Comparison of ENCODE assay signal across 24 mouse cellular contexts in the genomic region with DNA sequence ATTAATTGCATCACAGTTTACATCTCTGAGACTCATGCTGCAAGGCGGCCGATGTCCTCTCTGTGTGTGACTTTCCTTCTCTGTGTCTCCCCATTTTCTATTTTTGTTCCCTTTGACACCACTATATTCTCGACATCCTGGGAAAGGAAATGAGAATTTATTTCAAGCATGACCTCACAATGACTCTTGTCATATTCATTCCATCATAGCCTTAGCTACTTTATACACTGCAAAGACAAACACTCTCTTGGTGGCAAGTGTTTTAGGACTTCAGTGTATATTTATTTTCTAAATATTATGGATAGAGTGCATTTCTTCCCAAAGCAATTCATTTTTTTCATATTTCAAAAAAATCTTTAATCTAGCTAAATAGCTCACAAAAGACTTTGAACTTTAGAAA.
"Had no signal": no experiment of that assay in that cellular context is flagged by ENCODE, and none has a peak within 500 bp of the region (broad histone marks: within the 10 kb centered on the region; RNA-seq: fewer than 3 reads in every experiment).

No protein-coding gene starts in this region.

- ATAC-seq: hindbrain, embryonic 16.5 days; inflammation-experienced regulatory T-cells, adult 6 months; intestine, embryonic 15.5 days; intestine, postnatal 0 days had no signal

- H3K27ac ChIP-seq: gastrocnemius, adult 2 months; heart, embryonic 10.5 days; hindbrain, embryonic 10.5 days; hindbrain, embryonic 12.5 days; hindbrain, embryonic 14.5 days; intestine, embryonic 15.5 days; layer of hippocampus, adult 2 months; left cerebral cortex, adult 2 months; limb, embryonic 10.5 days; limb, embryonic 12.5 days had no signal

- H3K9ac ChIP-seq: heart, embryonic 12.5 days; hindbrain, embryonic 12.5 days; hindbrain, embryonic 14.5 days; intestine, embryonic 15.5 days; limb, embryonic 12.5 days had no signal

- H3K27me3 ChIP-seq: heart, embryonic 12.5 days; hindbrain, embryonic 12.5 days; intestine, embryonic 15.5 days; limb, embryonic 12.5 days had no signal

- H3K4me1 ChIP-seq: heart, embryonic 10.5 days; heart, embryonic 12.5 days; hindbrain, embryonic 10.5 days; hindbrain, embryonic 12.5 days; intestine, embryonic 15.5 days; limb, embryonic 10.5 days; limb, embryonic 12.5 days had no signal

- H3K4me3 ChIP-seq: gastrocnemius, adult 2 months; heart, embryonic 10.5 days; heart, embryonic 12.5 days; hindbrain, embryonic 10.5 days; hindbrain, embryonic 12.5 days; intestine, embryonic 15.5 days; layer of hippocampus, adult 2 months; left cerebral cortex, adult 2 months; limb, embryonic 10.5 days; limb, embryonic 12.5 days had no signal

- H3K4me2 ChIP-seq: heart, embryonic 12.5 days; hindbrain, embryonic 12.5 days; hindbrain, embryonic 14.5 days; intestine, embryonic 15.5 days; limb, embryonic 12.5 days had no signal

- DNase-seq: gastrocnemius, adult 2 months; gastrocnemius, postnatal 10 days; gastrocnemius, postnatal 25 days; heart, adult 18-20 months; heart, postnatal 10 days; heart, postnatal 4 days; kidney, adult 18-20 months; kidney, adult 8-10 months; kidney, postnatal 10 days; kidney, postnatal 25 days; kidney, postnatal 4 days had no signal

- H3K9me3 ChIP-seq: heart, embryonic 10.5 days; hindbrain, embryonic 10.5 days; intestine, embryonic 15.5 days; limb, embryonic 10.5 days; limb, embryonic 12.5 days had no signal

- H3K36me3 ChIP-seq: heart, embryonic 10.5 days; heart, embryonic 12.5 days; hindbrain, embryonic 10.5 days; hindbrain, embryonic 12.5 days; intestine, embryonic 15.5 days; limb, embryonic 10.5 days; limb, embryonic 12.5 days had no signal
